Mouse (Mus musculus) bone marrow macrophage, adult 2 months (primary cell): ENCODE results near the gene Wbp1.

Experiments
- CTCF ChIP-seq: IDR thresholded peaks from 2 replicates; pipeline ENCODE4 v1.5.1; 2012; ENCODE audit warnings: low read depth, mild to moderate bottlenecking, low read length, moderate library complexity
- POLR2A ChIP-seq: IDR thresholded peaks from 2 replicates; pipeline ENCODE4 v1.6.1; 2012; ENCODE audit warnings: mild to moderate bottlenecking, low read depth, low read length, borderline replicate concordance

- TF ChIP-seq CTCF = no peak
- no peak for TF ChIP-seq POLR2A
These were observed 44.4 kb upstream of the Wbp1 start, which contains the start of gene Dctn1 for GRCm38 (mm10) chr6:83165607-83166242.
